Mouse (Mus musculus): ENCODE measurements around the gene Trpc3. TPM values are rescaled to one million over a fixed set of nuclear protein-coding genes. Genes with fewer than 3 reads are reported as not detected.
"Not testable (repeated sequence)": the region's sequence is repeated elsewhere in the genome, so short reads cannot be mapped to it uniquely, and the experiment has no call there.

The Trpc3 gene
- not detected in 2 replicates for total RNA-seq (2015; ENCODE audit: low replicate concordance)
- not detected in 2 replicates for total RNA-seq (2017; ENCODE audit: low replicate concordance)

DNA sequence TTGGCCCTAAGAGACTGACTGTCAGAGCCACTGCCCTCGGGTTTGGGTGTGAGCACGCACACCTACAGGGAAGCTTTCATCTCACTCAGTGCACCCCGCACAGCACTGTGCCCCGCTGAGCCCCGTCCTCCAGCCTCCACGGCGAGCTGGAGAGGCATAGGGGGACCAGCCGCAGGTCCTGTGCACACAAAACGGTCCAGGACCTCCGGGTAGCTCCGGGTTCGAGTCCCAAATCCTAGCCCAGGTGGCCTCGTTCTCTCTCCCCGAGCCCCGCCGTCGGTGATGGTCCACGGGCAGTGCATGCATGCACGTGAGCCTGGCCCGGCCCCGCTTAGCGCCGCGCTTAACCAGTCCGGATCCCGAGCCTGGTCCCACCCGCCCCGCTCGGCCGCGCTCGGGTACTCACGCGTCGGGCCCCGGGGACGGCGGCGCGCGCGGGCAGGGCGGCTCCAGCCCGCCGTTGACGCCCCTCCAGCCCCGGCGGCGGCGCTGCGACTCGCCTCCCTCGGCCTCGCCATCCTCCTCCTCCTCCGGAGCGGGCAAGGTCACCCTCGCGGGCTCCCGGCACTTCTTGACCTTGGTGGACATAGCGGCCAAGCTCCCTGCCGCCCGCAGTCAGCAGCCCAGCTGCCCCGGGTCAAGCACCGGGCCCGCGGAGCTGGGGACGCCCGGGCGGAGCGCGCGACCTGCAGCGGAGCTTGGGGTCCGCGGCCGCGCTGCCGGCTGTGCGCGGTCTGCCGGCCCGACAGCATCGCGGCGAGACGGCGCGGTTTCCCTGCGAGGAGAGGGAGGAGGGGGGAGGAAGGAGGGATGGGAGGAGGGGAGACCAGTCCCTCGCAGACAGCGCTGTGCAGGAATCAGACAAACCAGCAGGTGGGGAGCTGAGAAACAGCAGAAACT, at the start of gene Trpc3:
Trpc3 (minus strand) TSS at position 776 of the 900 bp plus-strand sequence.
- ATAC-seq (replicated peaks; ENCODE audit: low FRiP score, poor library complexity, severe bottlenecking): no peak

DNA sequence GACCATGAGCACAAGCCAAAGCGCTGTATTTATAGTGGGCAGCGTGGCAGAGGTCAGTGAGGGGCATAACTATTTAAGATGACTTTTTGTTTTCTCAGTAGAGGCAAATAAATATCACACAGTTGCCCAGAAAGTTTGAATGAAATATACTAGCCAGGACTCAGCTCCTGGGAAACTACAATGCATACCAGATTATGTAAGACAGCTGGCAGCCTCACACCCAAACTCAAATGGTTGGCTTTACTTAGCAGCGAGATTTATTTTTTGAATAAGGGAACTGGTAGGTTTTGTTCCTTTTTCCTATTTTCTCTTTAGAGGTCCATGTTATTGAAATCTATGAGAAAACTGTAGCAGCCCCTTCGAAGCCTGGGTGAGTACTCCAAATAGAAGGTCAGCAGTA, 48.1 kb upstream of the Trpc3 start:
- no peak for ATAC-seq (replicated peaks; ENCODE audit: low FRiP score, poor library complexity, severe bottlenecking)

- no peak for ATAC-seq (replicated peaks; ENCODE audit: low FRiP score, poor library complexity, severe bottlenecking)
These were observed 43.1 kb upstream of the Trpc3 start for GRCm38 (mm10) chr3:36733075-36733474.

GRCm38 (mm10) chr3:36726545-36726944, 36.6 kb upstream of the Trpc3 start:
- no peak for ATAC-seq (replicated peaks; ENCODE audit: low FRiP score, poor library complexity, severe bottlenecking)

DNA sequence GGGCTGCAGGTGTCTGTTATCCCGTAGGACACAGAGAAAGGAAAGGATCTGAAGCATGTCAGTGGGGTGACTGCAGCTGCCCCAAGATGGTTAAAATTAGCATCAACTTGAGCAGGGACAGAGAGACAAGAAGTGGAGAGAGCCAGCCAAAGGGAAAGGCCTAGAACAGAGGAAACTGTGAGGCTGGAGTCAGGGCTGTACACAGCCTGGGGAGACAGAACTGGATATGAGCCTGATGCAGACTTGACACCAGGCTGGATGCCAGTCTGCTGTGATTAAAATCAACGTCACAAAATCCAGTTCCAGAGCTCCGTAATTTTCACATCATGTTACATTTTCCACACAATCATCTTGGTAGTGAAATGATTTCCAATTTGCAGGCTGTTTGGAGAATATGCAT, 31.9 kb upstream of the Trpc3 start:
- no peak for ATAC-seq (replicated peaks; ENCODE audit: low FRiP score, poor library complexity, severe bottlenecking)

GRCm38 (mm10) chr3:36709521-36709920, 19.6 kb upstream of the Trpc3 start:
- no peak for ATAC-seq (replicated peaks; ENCODE audit: low FRiP score, poor library complexity, severe bottlenecking)

DNA sequence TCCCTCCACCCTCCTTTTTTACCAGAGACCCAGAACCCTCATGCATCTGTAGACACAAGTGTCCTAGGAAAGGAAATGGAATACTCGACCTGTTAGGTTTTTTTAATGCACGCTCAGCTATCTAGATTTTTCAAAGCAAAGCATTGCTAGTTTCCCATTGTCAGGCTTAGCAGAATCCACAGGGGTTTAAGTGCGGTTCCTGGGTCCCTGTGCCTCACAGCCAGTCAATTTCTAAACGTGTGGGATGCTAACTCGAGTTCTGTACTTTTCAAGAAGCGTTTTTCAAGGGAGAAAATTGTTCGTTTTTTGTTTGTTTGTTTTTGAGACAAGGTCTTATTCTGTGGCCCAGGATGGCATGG, 304 bp upstream of the Trpc3 start:
- no peak for ATAC-seq (replicated peaks; ENCODE audit: low FRiP score, poor library complexity, severe bottlenecking)

DNA sequence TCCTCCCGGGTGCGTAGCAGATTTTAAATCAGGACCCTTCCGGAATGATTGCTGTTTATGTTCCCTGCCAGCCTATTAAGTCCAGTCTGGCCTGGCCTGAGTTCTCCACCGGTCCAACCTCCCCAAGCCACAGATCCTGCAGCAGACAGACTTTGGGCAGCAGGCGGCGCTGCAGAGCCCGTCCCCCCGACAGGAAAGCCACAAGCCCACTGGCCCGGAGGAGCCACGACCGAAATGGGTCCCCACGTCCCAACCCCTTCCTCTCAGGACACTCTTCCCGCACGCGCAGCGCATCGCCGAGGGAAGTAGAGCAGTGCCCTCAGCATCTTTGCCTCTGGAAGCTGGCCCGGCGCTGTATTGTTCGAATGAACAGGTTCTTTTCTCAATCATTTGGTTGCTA, 1.1 kb downstream of the Trpc3 start:
- ATAC-seq (replicated peaks; ENCODE audit: low FRiP score, poor library complexity, severe bottlenecking): no peak

DNA sequence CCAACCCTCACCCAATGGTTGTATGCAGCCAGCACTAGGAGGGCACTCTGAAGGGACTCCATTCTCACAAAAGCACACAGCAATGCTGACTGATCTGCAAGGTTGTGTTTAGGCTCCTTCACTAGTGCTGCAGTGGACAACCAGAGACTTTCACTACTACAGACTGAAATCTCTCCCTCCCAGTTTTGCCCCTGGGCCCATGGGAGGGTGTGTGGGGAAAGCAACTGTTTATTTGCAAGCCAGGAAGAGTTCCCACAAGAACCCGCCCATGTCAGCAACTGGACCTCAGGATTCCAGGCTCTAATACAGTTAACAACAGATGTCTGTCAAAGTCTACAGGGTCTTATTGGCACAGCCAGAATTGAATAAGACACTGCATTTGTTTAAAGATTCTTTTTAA, 14.1 kb downstream of the Trpc3 start:
- no peak for ATAC-seq (replicated peaks; ENCODE audit: low FRiP score, poor library complexity, severe bottlenecking)

- no peak for ATAC-seq (replicated peaks; ENCODE audit: low FRiP score, poor library complexity, severe bottlenecking)
These were observed 22.2 kb downstream of the Trpc3 start for GRCm38 (mm10) chr3:36667814-36668213.

GRCm38 (mm10) chr3:36645245-36645559, 44.8 kb downstream of the Trpc3 start:
- not testable (repeated sequence) for ATAC-seq (replicated peaks; ENCODE audit: low FRiP score, poor library complexity, severe bottlenecking)

- no peak for ATAC-seq (replicated peaks; ENCODE audit: low FRiP score, poor library complexity, severe bottlenecking)
These were observed 45.3 kb downstream of the Trpc3 start for GRCm38 (mm10) chr3:36644554-36645244.

DNA sequence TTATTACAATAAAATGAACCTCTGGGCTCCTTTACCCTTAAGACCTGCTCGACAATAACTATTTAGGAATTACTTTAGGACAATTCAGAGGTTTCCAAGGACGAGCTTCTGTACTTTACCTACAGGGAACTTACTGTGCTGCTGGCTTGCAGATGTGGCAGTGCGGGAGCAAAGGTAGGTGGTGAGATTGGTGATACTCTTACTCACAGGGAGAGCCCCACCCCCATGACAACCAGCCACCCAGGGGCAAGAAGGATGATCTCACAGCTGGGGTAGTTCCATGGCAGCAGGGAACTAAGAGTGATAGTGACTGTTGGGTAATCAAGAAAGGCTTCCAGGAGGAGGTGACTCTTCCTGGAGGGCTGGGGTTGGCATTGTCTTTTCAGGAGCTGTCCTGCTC, 46.6 kb downstream of the Trpc3 start:
- ATAC-seq (replicated peaks; ENCODE audit: low FRiP score, poor library complexity, severe bottlenecking): no peak

- ATAC-seq (replicated peaks; ENCODE audit: low FRiP score, poor library complexity, severe bottlenecking): no peak
These were observed 47.2 kb downstream of the Trpc3 start for GRCm38 (mm10) chr3:36642736-36643135.

GRCm38 (mm10) chr3:36640787-36641186, 49.2 kb downstream of the Trpc3 start:
- no peak for ATAC-seq (replicated peaks; ENCODE audit: low FRiP score, poor library complexity, severe bottlenecking)

DNA sequence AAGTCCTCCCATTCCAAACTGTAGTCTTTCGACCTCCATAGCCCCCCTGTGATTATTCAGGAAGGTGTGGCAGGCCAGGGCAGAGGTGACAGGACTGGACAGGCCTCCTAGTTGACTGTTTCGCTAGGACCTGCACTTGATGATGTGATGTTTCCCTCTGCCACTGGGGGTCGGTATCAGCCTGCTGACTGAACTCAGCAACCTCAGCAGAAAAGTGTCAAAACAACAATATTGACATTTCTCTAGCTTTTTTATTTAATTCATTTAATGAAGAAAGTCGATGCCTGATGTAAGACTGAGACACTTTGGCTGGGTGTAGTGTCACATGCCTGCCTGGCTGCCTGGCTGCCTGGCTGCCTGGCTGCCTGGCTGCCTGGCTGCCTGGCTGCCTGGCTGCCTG, 54.5 kb downstream of the Trpc3 start:
- no peak for ATAC-seq (replicated peaks; ENCODE audit: low FRiP score, poor library complexity, severe bottlenecking)

DNA sequence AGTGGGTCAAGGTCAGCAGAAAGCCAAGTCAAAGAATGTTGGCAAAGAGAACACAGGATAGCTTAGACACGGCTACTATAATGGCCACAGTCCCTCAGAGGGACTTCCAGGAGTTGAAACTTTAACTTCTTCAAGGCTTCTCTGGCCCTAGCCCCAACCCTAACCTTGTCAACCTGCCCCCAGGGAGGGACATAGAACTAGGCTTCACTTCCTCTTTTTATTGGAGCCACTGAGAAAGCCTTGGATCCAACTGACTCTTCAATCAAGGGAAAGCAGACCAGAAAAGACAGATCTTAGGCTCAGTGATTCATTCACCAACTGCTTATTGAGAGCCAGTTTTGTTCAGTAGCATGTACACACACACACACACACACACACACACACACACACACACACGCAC, 63.2 kb downstream of the Trpc3 start:
- no peak for ATAC-seq (replicated peaks; ENCODE audit: low FRiP score, poor library complexity, severe bottlenecking)

- ATAC-seq (replicated peaks; ENCODE audit: low FRiP score, poor library complexity, severe bottlenecking): no peak
These were observed 71.8 kb downstream of the Trpc3 start for GRCm38 (mm10) chr3:36618181-36618580.

- ATAC-seq (replicated peaks; ENCODE audit: low FRiP score, poor library complexity, severe bottlenecking): no peak
These were observed 76.1 kb downstream of the Trpc3 start for GRCm38 (mm10) chr3:36613908-36614255.

DNA sequence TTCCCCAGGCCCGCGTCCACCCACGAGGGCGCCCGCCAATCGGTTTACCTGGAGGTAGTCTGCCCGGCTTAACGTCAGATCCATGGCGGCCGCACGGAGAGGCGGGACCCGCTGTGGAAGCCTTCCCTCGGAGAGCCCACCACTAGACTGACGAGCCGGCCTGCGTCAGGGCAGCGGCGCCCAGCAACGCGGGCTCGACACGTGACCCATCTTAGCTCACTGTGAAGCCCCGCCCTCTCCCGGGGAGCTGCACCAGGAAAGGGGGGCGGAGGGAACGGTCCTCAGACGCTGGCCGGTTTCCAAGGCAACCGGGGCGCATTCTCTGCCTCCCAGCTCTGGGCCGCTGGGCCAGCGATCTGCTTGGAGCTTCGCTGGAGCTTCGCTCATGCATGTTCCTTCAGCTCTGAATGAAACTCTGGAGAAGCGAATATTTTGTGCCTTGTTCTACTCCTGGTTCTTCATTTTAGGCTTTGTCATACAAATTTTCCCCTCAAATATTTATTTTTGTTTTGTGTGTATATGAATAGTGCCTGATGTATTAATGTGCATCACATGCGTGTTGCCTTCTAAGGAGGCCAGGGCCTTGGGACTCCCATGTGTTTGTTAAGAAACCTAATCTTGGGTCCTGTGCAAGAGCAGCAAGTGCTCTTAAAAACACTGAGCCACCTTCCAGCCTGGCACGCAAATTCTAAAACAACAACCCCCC, 76.6 kb downstream of the Trpc3 start, which contains the start of gene Bbs7:
Bbs7 (minus strand) TSS at position 276 of the 706 bp plus-strand sequence.
- peak; percentile 100 for ATAC-seq (replicated peaks; ENCODE audit: low FRiP score, poor library complexity, severe bottlenecking)

DNA sequence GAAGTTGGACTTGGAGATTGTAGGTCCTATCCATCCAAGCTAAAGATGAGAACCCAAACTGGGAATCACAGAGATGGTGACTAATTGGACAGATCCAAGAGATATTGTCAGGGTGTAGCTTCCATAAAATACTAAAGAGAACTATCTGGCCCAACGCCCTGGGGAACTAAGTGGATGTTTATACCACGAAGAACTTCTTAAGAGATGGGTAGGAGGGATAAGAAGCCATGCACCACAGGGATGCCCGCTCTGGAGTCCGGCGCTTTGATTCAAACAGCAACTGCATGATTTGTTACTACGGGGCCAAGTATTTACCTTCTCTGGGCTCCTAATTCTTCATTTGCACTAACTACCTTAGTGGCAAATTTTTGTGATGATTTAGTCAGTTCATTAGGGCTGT, 77.3 kb downstream of the Trpc3 start:
- no peak for ATAC-seq (replicated peaks; ENCODE audit: low FRiP score, poor library complexity, severe bottlenecking)

Measured in erythroblast, adult 5-6 weeks (primary cell).